Mouse (Mus musculus): ENCODE measurements around the gene Glrp1.

GRCm38 (mm10) chr1:88459196-88459595 is 50.7 kb downstream of the Glrp1 start:
- TF ChIP-seq CTCF (IDR thresholded peaks at IDR 0.05; ENCODE audit: low read depth, low read length) (no peak), POLR2A (IDR thresholded peaks at IDR 0.05; ENCODE audit: borderline replicate concordance, low read depth, low read length) (no peak)

Data from bone marrow macrophage, adult 2 months (primary cell).